Mouse (Mus musculus): ENCODE results near the gene Nol10. TPM values are rescaled to one million over a fixed set of nuclear protein-coding genes. Genes with fewer than 3 reads are reported as not detected.
"Not testable (repeated sequence)": the region's sequence is repeated elsewhere in the genome, so short reads cannot be mapped to it uniquely, and the experiment has no call there.

Gene Nol10
- polyA plus RNA-seq, 1 experiment from 2014 or later = 18.1 TPM

GRCm38 (mm10) chr12:17466791-17467190, 118.5 kb downstream of the Nol10 start:
- Histone ChIP-seq H3K4me2 (no peak overlapping the region), H3K27ac (no peak overlapping the region), H3K36me3 (no peaks in the 10 kb centered on the region), H3K27me3 (0 out of 2 replicates have a peak, but pooled peaks cover 7% of the 10 kb centered on the region), H3K9me3 (replicated peaks) (no peaks in the 10 kb centered on the region), H3K4me1 (replicated peaks) (peaks cover 11% of the 10 kb centered on the region), H3K4me3 (replicated peaks) (no peak overlapping the region), H3K9ac (no peak overlapping the region)
- no peak for DNase-seq
- WGBS (ENCODE audit: insufficient replicate concordance) = 40% methylated on average over 4 of the region's 4 CpGs
- ATAC-seq (ENCODE audit: low read depth) = no peak

DNA sequence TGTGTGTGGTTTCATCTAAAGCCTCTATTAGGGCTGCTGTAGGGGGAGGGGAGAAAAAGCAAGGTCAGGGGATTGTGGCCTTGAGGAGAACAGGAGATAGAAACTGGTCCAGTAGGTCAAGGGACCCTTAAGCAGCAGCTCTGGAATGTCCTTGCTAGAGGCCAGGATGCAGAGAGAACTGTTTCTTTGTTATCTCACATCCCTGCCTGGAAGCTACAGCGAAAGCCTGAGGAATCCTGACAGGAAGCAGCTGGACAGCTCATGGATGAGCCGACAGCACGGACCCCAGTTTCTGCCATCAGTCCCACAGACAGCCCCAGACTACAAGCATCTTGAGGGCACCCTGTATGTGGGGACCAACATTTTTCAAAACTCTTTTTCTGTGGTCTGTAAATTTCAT, 120.1 kb downstream of the Nol10 start:
- Histone ChIP-seq H3K9ac (no peak overlapping the region), H3K27ac (no peak overlapping the region), H3K4me2 (no peak overlapping the region), H3K36me3 (no peaks in the 10 kb centered on the region), H3K9me3 (replicated peaks) (no peaks in the 10 kb centered on the region), H3K4me3 (replicated peaks) (no peak overlapping the region), H3K27me3 (0 out of 2 replicates have a peak, but pooled peaks cover 7% of the 10 kb centered on the region), H3K4me1 (replicated peaks) (peaks cover 11% of the 10 kb centered on the region)
- no peak for ATAC-seq (ENCODE audit: low read depth)
- no peak for DNase-seq
- WGBS (ENCODE audit: insufficient replicate concordance) = 53% methylated on average over 3 of the region's 3 CpGs

DNA sequence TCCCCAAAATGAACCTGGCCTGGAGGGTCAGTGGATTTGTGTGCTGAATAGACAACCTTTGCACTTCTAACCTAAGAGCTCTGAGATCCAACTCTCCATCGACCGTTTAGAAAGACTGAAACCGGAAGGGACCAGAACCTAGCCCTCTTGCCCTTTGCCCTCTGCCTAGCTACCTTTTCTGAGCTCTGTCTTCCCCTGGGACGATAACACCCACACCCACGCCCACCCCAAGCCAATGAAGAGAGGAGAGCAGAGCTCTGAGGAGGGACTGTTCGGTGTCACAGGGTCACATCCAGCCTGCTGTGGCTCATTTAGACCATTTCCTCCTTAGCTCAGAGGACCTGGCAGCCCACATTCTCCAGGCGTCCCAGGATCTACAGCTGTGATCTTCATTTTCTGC, 121.6 kb downstream of the Nol10 start:
- H3K4me1 ChIP-seq (replicated peaks) = peaks cover 11% of the 10 kb centered on the region
- no peak overlapping the region for H3K4me3 ChIP-seq (replicated peaks)
- H3K4me2 ChIP-seq = no peak overlapping the region
- DNase-seq (no peak), ATAC-seq (ENCODE audit: low read depth) (peak; percentile 60)
- H3K9me3 ChIP-seq (replicated peaks) = no peaks in the 10 kb centered on the region
- no peak overlapping the region; the same call in 1 of the 2 replicates for H3K27ac ChIP-seq
- H3K27me3 ChIP-seq = 0 out of 2 replicates have a peak, but pooled peaks cover 7% of the 10 kb centered on the region
- H3K9ac ChIP-seq = no peak overlapping the region
- H3K36me3 ChIP-seq = no peaks in the 10 kb centered on the region
- WGBS (ENCODE audit: insufficient replicate concordance) = 56% methylated on average over 7 of the region's 7 CpGs

DNA sequence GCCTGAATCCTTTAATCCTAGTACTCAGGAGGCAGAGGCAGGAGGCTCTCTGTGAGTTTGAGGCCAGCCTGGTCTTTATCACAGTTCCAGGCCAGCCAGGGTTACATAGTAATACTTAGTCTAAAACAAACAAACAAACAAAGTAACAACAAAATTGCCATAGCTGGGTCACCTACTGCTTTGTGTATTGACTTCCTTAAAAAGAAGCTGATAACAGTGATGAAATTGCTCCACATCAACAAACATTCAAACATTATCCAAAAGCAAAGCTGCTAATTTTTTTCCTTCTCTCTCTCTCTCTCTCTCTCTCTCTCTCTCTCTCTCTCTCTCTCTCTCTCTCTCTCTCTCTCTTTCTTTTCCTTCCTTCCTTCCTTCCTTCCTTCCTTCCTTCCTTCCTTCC, 122.3 kb downstream of the Nol10 start:
- not testable (repeated sequence) for ATAC-seq (ENCODE audit: low read depth); H3K9me3 ChIP-seq (replicated peaks); H3K4me2 ChIP-seq; H3K27ac ChIP-seq; H3K36me3 ChIP-seq; DNase-seq; H3K4me3 ChIP-seq (replicated peaks); H3K27me3 ChIP-seq; H3K9ac ChIP-seq
- H3K4me1 ChIP-seq (replicated peaks) = peaks cover 11% of the 10 kb centered on the region

DNA sequence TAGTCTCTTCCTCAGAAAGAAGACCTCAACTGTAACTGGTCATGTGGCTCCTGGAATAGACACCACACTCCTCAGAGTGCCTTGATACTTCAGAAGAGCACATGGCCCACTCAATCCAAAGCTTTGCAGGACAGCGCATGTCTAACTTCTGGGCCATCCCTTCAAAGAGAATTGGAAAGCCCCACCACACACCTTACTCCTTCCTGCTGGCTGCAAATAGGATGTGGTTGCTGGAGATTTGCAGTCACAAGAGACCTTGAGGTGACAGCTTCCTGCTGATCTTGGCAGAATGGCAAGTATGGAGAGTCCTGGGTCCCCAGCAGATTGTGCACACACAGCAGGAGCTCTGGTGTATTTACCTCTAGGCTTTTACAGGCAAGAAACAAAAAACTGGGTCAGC, 123.1 kb downstream of the Nol10 start:
- 73% methylated on average over 1 of the region's 1 CpGs for WGBS (ENCODE audit: insufficient replicate concordance)
- H3K4me1 ChIP-seq (replicated peaks) = peaks cover 11% of the 10 kb centered on the region
- no peak for DNase-seq

GRCm38 (mm10) chr12:17473128-17473527, 124.9 kb downstream of the Nol10 start:
- DNase-seq = no peak

More for the DNA sequence above, 123.1 kb downstream of the Nol10 start:
- Histone ChIP-seq H3K36me3 (no peaks in the 10 kb centered on the region), H3K4me2 (no peak overlapping the region), H3K9ac (no peak overlapping the region), H3K27me3 (0 out of 2 replicates have a peak, but pooled peaks cover 7% of the 10 kb centered on the region), H3K27ac (no peak overlapping the region), H3K9me3 (replicated peaks) (no peaks in the 10 kb centered on the region), H3K4me3 (replicated peaks) (no peak overlapping the region)
- ATAC-seq (ENCODE audit: low read depth) = no peak

GRCm38 (mm10) chr12:17473862-17474261, 125.6 kb downstream of the Nol10 start:
- Histone ChIP-seq H3K9ac (no peak overlapping the region), H3K27ac (no peak overlapping the region), H3K4me2 (no peak overlapping the region), H3K9me3 (replicated peaks) (no peaks in the 10 kb centered on the region), H3K36me3 (no peaks in the 10 kb centered on the region), H3K4me3 (replicated peaks) (no peak overlapping the region), H3K4me1 (replicated peaks) (peaks cover 11% of the 10 kb centered on the region), H3K27me3 (0 out of 2 replicates have a peak, but pooled peaks cover 3% of the 10 kb centered on the region)
- 66% methylated on average over 3 of the region's 3 CpGs for WGBS (ENCODE audit: insufficient replicate concordance)
- ATAC-seq (ENCODE audit: low read depth) = no peak
- DNase-seq = no peak

More at GRCm38 (mm10) chr12:17473128-17473527, 124.9 kb downstream of the Nol10 start:
- H3K27ac ChIP-seq = no peak overlapping the region
- no peaks in the 10 kb centered on the region for H3K9me3 ChIP-seq (replicated peaks)
- peaks cover 11% of the 10 kb centered on the region for H3K4me1 ChIP-seq (replicated peaks)
- H3K27me3 ChIP-seq = 0 out of 2 replicates have a peak, but pooled peaks cover 3% of the 10 kb centered on the region
- no peak for ATAC-seq (ENCODE audit: low read depth)
- no peak overlapping the region for H3K4me2 ChIP-seq
- H3K9ac ChIP-seq = no peak overlapping the region
- H3K4me3 ChIP-seq (replicated peaks) = no peak overlapping the region
- no peaks in the 10 kb centered on the region for H3K36me3 ChIP-seq
- WGBS (ENCODE audit: insufficient replicate concordance) = 75% methylated on average over 3 of the region's 3 CpGs

- Histone ChIP-seq H3K4me1 (replicated peaks) (peaks cover 7% of the 10 kb centered on the region; the same call in 1 of the 2 replicates), H3K9ac (no peak overlapping the region), H3K4me2 (no peak overlapping the region), H3K9me3 (replicated peaks) (no peaks in the 10 kb centered on the region), H3K27me3 (0 out of 2 replicates have a peak, but pooled peaks cover 3% of the 10 kb centered on the region), H3K4me3 (replicated peaks) (no peak overlapping the region), H3K36me3 (no peaks in the 10 kb centered on the region), H3K27ac (no peak overlapping the region)
- DNase-seq (no peak), ATAC-seq (ENCODE audit: low read depth) (no peak)
- WGBS (ENCODE audit: insufficient replicate concordance) = 40% methylated on average over 4 of the region's 4 CpGs
Measured at GRCm38 (mm10) chr12:17474681-17475080, 126.4 kb downstream of the Nol10 start.

- H3K4me2 ChIP-seq = no peak overlapping the region
- 67% methylated on average over 4 of the region's 4 CpGs for WGBS (ENCODE audit: insufficient replicate concordance)
- ATAC-seq (ENCODE audit: low read depth) (no peak), DNase-seq (no peak)
- no peak overlapping the region for H3K4me3 ChIP-seq (replicated peaks)
- no peaks in the 10 kb centered on the region for H3K36me3 ChIP-seq
- no peak overlapping the region for H3K9ac ChIP-seq
- H3K27me3 ChIP-seq = 0 out of 2 replicates have a peak, but pooled peaks cover 3% of the 10 kb centered on the region
- peaks cover 3% of the 10 kb centered on the region; the same call in 1 of the 2 replicates for H3K4me1 ChIP-seq (replicated peaks)
- H3K9me3 ChIP-seq (replicated peaks) = no peaks in the 10 kb centered on the region
- no peak overlapping the region for H3K27ac ChIP-seq
Measured at GRCm38 (mm10) chr12:17475146-17475545, 126.9 kb downstream of the Nol10 start.

DNA sequence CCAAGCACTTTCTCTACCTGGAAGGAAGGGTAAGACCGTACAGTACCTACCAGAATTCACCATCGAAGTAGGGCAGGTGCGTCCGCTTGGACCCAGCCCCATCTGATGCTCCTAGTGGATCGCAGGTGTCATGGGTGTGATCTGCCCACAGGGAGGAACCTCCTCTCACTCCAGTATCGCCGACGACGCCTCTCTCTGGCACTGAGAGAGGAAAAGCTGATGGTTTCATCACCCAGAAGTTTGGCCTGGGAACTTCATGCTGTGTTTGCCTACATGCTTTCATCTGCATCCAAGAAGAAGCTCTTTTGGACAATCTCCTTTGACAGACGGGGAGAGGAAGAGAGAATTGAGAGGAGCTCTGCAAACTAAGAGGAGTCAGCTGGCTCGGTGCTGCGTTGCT, 129.9 kb downstream of the Nol10 start:
- H3K4me2 ChIP-seq = no peak overlapping the region
- no peaks in the 10 kb centered on the region for H3K4me1 ChIP-seq (replicated peaks)
- no peak for DNase-seq
- WGBS (ENCODE audit: insufficient replicate concordance) = 80% methylated on average over 12 of the region's 12 CpGs
- no peak overlapping the region for H3K4me3 ChIP-seq (replicated peaks)
- no peaks in the 10 kb centered on the region for H3K9me3 ChIP-seq (replicated peaks)
- no peak overlapping the region for H3K27ac ChIP-seq
- H3K36me3 ChIP-seq = no peaks in the 10 kb centered on the region
- H3K9ac ChIP-seq = no peak overlapping the region
- no peaks in the 10 kb centered on the region for H3K27me3 ChIP-seq
- no peak for ATAC-seq (ENCODE audit: low read depth)

- H3K36me3 ChIP-seq = no peaks in the 10 kb centered on the region
- no peak overlapping the region for H3K4me2 ChIP-seq
- DNase-seq (no peak), ATAC-seq (ENCODE audit: low read depth) (no peak)
- no peak overlapping the region for H3K9ac ChIP-seq
- H3K27me3 ChIP-seq = no peaks in the 10 kb centered on the region
- H3K9me3 ChIP-seq (replicated peaks) = no peaks in the 10 kb centered on the region
- H3K4me1 ChIP-seq (replicated peaks) = 0 out of 2 replicates have a peak, but pooled peaks cover 3% of the 10 kb centered on the region
- no peak overlapping the region for H3K4me3 ChIP-seq (replicated peaks)
- 65% methylated on average over 2 of the region's 2 CpGs for WGBS (ENCODE audit: insufficient replicate concordance)
- H3K27ac ChIP-seq = no peak overlapping the region
Measured at GRCm38 (mm10) chr12:17478856-17479255, 130.6 kb downstream of the Nol10 start.
